Mouse (Mus musculus): ENCODE data around the gene Hils1.
A peak's percentile ranks its signal among the peaks of the same experiment; 100 is the strongest.
"Not testable (repeated sequence)": the region's sequence is repeated elsewhere in the genome, so short reads cannot be mapped to it uniquely, and the experiment has no call there.

Gene Hils1

DNA sequence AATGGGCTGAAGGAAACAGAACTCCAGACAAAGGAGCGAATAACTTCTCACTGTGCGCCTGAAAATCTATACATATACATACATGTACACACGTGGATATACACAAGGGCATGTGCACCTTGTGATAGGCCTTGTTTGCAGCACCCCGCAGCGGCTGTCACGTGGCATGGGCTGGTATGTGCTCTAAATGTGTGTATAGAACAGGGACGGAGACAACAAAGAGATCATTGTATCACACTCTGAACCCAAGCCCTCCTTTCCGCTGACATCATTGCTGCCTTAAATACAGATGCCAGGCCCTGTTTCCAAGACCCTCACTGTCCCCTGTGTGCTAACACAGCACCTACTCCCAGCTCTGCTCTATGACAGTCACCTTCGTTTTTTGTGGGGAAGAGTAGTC, 12.3 kb upstream of the Hils1 start:
- DNase-seq (ENCODE audit: low read depth) = no peak

DNA sequence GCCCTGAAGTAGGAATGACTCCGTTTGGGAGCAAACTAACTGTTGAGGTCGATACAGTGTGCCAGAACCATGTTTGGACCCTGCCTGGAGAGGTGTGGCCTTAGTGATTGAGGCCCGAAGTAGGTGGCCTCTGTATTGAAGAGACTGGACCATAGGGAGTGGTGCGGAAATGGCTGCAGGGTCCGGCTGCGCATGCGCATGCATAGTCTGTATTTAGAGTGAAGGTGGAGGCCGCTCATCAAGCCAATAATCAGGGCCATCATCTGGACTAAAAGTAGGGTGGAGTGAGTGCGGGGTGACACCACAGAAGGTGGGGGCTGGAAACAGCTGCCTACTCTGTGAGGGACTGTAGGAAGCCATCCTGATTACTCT, 9.7 kb upstream of the Hils1 start:
- DNase-seq (ENCODE audit: low read depth) = no peak

DNA sequence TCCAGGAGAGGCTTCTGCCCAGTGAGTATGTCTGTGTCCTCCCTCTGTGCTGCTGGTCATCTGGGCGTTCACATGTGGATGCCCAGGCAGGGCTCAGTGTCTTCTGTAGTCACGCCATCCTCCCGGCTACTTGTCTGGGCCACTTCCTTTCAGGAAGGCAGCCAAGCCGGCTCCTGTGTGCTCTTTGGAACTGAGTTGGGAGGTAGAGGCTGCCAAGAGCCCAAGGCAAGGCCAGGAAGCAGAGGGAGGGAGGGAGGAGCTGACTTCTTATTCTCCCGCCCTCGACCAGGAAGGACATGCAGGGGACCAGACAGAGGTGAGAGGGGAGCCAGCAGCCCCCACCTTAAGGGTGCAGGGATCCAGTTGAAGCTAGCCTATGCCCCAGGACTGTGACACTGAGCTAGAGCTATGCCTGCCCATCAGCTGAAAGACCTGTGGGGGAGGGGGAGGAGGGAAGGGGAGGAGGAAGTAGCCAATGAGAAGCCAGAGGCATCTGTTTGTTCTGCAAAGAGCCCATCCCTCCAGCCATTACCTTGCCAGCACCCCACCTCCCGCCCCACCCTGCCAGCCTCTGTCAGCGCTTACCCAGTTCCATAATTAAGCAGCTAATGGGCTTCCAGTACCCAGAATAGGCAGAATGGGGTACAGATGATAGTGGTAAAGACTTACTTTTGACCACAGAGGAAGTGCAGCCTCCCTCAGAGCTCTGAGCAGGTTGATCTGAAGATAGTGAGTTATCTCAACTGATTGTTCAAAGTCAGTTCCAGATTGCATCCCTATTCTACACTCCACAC, 9.1 kb upstream of the Hils1 start:
- DNase-seq (ENCODE audit: low read depth) = no peak

DNA sequence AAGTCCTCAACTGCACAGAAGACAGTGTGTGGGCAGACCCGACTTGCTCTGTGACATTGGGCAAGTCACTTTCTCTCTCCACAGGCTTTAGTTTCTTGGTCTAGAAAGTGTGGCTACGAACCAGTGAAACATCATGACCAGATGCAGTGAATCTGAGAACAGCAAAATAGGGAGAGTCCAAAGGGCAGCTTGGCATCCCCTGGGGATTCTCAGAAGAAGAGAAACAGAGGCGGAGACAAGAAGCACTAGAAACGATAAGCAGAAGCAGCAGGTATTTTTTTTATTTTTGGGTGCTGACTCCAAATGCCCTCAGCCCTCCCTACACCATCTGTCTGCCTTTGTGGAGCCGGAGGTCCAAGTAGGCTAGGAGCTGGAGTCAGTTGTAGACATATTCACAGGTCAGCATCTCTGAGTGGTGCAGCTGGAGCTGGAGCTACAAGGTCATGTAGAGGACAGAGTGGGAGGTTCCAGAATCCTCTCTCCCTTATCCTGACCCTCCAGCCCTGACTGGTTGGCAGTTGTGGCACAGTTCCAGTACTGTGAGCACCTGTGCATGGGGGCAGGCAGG, 4.8 kb upstream of the Hils1 start:
- no peak for DNase-seq (ENCODE audit: low read depth)

DNA sequence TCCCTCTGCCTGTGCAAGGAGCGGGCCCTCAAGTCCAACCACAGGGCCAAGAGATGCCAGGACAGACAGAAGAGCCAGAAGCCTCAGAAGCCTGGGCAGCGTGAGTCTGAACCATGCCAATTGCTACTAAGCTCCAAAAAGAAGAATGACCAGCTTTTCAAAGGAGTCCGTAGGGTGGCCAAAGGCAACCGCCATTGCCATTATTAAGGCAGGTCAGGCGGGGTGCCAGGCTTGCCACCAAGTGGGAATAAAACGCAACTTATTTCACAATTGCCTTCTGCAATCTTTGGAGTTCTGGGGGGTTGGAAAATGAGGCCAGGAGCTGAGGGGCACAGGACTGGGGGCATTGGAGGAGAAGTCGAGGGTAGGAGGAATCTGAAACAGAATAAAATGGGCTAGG, 794 bp downstream of the Hils1 start:
- no peak for DNase-seq (ENCODE audit: low read depth)

DNA sequence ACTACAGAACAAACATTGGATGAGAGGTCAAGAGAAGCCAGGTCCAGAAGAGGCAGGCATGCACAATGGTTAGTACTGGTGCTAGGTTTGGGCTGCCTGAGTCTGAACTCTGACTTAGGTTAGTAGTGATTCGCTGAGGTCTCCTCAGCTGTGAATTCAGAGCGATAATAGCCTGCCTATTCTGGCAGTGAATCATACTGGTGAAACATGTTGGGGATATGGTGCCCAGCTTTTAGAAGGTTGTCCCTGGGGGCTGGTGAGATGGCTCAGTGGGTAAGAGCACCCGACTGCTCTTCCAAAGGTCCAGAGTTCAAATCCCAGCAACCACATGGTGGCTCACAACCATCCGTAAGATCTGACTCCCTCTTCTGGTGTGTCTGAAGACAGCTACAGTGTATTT, 2.3 kb downstream of the Hils1 start:
- DNase-seq (ENCODE audit: low read depth) = not testable (repeated sequence)

DNA sequence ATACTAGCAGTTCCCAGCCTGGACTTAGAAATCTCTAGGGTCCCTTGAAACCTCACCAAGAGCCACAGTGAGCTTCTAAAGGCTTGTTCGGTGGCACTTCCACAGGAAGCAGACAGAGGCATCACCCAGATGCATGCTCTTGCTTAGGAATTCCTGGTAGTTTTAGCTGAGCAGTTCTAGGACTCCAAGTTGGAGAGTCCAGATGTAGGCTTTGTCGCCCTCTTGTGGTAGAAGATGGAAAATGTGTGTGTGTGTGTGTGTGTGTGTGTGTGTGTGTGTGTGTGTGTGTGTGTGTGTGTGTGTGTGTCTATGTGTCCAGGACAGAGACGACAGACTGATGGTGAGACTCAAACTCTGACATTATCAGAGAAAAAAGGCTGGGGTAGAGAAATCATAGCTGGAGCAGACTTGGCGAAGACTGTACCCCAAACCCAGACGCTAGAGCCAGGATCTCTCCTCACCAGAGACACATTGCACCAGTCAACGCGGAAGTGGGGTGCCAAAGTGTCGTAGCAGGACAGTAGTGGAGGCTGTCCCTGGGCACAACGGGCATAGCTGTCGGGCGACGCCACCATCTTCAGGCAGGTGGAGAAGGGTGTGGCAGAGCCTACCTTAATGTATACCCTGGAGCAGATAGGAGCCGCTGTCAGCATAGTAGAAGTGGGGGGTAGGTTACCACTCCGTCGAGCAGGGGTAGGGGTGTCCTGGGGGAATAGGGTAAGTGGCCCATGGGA, 3.0 kb downstream of the Hils1 start:
- DNase-seq (ENCODE audit: low read depth) = no peak

DNA sequence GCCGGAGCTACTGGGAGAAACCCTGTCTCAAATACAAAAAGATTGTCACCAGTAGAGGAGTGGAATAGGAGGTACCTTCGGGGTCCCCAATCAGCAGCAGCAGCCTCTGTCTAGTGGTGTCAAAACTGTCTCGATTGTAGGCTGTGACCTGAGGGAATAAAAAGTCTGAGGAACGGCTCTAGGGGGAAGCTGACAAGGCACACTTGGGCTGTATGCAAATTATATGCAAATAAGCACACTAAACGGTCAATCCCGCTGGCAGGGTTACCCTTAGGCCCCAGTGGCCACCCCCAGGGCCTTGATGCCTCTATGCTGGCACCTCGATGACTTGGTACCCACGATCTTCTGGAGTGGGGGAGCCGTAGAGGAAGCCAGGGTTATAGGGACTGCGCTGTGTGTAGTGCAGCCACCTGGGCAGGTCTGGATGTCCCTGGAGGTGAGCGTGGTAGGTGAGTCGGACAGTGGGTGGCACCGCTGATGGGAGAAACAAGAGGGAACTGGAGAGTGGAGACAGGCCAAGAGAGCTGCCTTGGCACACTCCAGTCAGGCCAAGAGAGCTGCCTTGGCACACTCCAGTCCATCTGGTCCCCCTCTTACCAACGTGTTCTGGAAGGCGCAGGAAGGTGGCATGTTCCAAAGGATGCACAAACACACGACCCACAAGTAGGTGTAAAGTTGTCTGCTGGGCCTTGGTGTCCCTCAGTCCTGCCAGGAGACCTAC, 4.7 kb downstream of the Hils1 start:
- no peak for DNase-seq (ENCODE audit: low read depth)

DNA sequence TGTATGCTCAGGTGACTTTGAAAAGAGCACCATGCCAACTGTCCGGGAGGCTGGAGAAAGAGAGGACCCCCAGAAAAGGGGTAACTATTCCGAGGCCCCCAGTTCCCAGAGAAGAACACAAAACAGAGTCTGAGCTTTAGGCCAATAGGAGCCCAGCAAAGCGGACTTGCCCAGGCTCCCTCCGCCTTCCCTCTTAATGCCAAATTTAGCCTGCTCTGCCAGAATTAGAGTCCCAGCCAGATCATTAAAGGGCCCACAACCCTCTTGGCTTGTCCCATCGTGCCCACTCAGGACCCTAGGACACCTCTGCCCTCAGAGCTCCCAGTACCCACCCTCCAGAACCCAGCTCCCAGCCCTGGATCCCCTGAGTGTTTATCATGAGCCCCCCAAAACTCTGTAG, 5.5 kb downstream of the Hils1 start:
- no peak for DNase-seq (ENCODE audit: low read depth)

DNA sequence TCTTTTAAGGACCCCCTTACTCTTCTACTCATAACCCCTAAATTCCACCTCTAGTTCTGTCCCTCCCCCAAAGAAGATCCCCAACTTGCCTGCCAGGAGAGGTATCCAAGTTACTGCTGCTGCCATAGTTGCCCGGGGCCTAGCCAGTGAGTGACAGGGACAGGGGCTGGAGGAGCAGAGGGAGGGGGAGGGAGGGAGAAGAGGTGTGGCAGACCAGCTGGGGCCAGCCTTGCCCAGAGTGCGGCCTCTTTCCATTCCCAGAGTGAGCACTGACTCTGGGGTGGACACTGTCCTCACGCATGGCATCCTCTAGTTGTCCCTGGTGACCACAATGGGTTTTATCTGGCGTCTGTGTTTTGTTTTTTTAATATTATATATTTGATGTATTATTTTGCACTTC, 5.9 kb downstream of the Hils1 start:
- no peak for DNase-seq (ENCODE audit: low read depth)

DNA sequence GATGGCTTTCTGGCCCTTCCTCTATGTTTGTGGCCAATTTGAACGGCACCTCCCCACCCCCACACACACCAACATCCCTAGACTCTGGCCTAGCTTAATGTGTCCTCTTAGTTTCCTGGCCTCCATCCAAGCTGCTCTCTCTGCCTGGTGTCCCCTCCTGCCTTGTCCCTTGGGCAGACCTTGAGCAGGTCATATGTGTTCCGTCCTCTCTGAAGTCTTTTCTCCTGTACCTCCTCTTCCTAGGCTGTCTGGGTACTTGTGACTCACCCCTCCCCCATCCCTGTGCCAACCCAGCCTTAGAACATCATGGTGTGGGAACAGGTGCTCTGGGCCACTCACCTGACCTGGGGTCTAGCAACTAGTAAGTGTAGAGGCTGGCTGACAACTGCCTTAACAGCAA, 7.6 kb downstream of the Hils1 start:
- DNase-seq (ENCODE audit: low read depth) = no peak

DNA sequence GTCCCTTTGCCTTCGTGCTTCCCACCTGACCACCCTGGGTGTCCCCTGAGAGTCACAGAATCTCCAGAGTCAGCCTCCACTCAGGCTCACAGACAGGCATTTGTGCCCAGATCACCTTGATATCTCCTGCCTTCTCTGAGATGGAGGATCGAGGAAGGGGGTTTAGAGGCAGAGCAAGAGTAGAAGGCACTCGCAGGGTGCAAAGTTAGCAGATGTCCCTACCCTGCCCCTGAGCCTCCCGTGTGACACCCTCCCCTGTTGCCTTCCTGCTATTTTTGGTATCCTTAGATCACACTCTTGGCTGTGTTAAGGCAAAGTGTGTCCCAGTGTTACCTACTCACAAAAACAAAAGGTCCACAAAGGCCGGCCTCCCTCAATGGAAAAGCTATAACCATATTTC, 8.8 kb downstream of the Hils1 start, which contains the start of gene Sgca:
Gene Sgca (minus strand): TSS at position 129 of the 400 bp plus-strand sequence.
- DNase-seq (ENCODE audit: low read depth) = no peak

DNA sequence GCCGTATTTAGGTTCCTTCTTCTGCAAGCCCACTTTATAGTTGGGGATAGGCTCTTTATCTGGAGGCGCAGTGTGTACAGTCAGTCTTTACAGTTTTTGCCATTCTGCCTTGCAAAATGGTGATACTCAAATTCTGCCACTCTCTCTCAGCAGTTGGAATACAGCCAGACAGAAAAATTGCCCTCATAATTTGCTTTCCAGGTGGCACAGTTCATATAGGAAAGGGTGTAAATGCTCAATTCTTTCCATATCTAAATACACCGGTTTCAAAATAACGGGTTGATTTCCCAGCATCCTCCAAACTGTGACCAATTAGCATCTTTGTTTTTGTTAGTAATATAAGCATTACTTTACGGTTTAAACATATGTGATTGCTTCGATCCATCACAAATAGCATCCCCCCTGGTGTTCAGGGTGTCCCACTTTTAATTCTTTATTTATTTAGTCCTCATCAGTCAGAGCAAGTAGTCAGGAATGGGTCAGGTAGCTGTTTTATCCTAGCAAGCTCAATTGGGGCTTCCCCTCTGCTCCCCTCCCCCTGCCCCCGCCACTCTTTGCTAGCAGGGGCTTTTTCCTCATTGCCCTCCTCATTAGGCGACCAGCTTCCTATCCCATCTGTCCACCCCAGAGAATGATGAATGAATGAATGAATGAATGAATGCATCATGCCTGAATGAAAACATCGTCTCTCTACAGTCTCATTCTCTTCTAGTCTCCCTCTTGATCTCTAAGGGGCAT, 11.0 kb downstream of the Hils1 start:
- DNase-seq (ENCODE audit: low read depth) = no peak

DNA sequence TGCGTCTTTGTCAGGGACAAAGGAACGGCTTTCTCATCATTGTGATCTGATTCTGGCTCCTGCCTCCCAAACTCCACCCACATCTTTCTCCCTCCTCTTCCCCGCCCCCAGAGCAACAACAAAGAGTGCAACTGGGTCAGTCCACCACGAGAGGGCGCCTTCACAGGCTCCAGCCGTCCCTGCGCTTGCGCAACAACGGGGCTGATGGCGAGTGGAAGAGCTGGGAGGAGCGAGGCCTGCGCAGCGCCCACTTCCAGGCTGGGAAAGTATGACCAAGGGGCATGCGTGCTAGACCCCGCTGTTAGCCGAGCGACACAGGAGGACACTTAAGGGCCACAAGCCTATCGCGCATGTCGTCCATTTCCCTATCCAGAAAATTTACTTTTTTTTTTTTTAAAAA, 11.6 kb downstream of the Hils1 start:
- peak; percentile 93 for DNase-seq (ENCODE audit: low read depth)

DNA sequence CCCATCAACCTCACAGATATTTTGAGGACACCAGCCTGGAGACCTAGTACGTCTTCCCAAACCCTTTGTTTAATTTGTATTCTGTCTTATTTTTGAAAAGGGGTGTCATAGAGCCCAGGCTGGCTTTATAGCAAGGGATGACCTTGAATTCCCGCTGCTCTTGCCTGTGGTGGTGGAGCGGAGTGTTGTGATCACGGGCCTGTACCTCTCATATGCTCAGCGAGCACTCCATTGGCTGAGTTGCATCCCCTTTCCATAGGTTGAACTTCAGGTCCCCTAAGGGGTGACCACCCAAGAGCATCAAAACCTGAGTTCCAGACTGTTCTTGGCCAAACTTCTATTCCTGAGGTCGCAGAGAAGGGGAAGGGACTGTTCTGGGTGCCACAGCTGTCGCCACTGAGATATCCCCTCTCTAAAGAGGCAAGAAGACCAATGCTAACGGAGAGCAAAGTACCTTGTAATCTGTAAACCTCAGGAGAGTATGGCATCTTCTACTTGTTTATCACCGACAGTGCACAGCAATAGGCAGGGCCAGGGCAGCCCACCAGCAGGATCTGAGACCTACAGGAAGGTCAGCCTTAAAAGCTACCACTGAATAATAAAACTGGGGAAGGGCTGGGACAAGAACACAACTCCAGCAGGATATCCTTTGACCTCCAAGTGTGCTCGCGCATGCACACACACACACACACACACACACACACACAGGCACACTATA, 12.2 kb downstream of the Hils1 start:
- no peak for DNase-seq (ENCODE audit: low read depth)

DNA sequence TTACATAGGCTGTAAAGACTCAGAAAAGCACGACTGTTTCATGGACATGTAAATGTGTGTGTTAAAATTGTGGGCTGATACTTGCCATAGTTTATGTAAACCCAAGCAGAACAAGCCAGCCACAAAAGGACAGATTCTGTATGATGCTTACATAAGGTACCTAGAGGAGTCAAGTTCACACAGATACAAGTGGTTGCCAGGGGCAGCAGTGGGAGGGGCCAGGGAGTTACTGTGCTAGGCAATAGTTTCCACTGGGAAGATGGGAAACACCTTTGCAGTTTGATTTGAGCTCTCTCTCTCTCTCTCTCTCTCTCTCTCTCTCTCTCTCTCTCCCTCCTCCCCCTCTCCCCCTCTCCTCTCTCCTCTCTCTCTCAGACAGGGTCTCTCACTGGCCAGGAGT, 17.7 kb downstream of the Hils1 start:
- DNase-seq (ENCODE audit: low read depth) = no peak

DNA sequence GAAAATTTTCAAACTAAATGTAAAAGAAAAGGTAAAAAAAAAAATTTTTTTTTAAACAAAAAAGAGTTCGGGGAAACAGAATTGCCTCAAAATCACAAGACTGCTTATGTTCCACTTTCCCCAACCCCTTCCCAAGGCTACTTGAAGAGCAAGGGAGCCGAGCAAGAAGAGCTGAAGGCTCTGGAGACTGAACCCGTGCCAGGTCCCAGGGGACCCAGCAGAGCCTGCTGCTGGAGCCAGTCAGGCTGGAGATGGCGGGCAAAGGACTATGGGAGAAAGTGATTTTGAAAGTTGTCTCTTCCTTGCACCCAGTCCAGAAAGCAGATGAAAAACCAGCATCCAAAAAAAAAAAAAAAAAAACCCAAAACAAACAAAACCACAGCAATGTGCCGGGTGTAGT, 18.4 kb downstream of the Hils1 start:
- DNase-seq (ENCODE audit: low read depth) = no peak

DNA sequence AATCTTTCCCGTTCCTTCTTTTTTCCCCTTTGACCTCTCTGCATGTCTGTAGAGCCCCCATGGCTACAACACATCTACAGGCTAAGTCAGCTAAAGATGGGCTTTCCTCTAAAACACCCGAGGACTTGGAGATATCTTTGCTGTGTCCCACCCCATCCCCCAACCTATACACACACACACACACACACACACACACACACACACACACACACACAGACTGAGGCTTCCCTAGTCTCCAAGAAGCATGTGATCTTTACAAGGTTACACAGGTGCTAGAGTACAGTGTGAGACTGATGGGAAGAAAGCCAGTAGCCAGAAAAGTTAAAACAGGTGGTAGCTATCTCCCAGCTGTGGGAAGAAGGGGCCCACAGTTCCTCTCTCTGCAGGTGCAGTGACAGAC, 19.0 kb downstream of the Hils1 start:
- no peak for DNase-seq (ENCODE audit: low read depth)

DNA sequence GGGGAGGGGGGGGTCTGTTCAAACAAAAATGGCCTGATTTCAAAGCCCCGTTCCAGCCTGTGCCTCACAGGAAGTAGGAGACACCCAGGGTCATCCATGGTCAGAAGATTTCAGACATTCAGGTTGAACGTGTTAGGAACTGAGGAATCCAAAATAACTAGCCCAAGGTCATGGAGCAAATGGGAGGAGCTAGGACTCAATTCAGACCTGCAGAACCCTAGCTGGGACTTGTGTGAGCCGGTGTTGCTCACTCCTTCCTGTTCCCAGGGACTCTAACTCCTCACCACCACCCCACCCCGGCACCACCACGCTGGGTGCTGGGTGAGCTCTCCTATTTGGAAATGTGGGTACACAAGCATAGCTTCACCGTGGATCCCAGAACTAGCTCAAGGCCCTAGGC, 19.9 kb downstream of the Hils1 start:
- no peak for DNase-seq (ENCODE audit: low read depth)

DNA sequence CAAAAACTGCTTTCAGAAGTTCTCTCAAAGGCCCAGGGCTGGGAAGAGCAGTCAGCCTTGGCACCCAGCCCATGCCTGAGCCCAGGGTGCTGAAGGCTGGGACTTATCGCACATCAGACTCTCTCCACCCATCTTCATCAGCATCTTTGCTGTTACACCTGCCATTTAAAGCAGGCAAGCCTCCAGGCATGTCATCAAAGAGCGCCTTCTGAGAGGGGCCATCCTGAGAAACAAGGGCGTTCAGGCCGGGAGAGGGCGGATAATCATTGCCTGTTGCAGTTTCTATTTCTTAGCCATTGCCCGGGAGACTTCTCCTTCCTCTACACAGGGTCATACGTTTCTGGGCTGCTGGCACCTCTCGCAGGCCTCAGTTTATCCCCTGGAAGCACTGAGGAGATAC, 20.5 kb downstream of the Hils1 start:
- DNase-seq (ENCODE audit: low read depth) = no peak

DNA sequence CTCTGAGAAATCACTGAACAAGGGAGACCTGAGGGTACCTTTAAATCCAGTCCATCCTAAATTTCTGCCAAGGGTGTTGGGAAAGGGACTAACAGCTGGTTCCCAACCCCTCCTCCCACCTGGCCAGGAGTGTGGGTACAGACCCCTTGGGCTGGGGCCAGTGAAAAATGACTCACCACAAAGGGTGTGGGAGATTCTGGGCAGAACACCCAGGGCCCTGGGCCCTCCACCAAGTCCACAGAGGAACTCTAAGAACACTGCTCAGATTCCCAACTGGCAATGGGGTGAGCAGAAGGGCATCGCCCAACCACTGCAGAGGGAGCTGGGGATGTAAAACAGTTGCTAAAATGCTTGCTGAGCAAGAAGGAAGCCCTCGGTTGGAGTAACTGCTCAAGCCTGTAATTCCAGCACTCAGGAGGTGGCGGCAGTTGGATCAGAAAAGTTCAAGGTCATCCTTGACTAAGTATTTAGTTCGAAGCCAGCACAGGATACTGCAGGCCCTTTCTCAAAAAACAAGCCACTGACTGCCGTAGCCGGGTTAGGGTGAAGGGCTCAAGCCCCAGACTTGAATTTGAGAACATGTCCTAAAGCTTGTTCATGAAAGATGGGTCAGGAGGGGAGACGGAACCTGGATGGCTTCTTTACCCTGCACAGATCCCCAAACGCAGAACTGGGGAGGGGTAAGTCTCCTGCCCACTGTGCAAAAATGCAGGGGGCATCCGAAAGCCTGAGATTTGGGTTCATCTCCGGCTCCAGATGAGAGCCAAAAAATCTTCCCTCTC, 21.6 kb downstream of the Hils1 start:
- no peak for DNase-seq (ENCODE audit: low read depth)

All from c-Kit-positive CD71-positive TER-119-negative erythroid progenitor cells, embryonic 14.5 days (primary cell).